Mouse (Mus musculus) embryonic facial prominence, embryonic 14.5 days (tissue): ENCODE results near the gene Lin52. TPM values are rescaled to one million over a fixed set of nuclear protein-coding genes. Genes with fewer than 3 reads are reported as not detected.

Experiments
- ATAC-seq: fragments of 200-750 bp; cut with Nextera tagmentation; 2 replicates; pipeline ENCODE4 v1.8.0; 2017; ENCODE audit warnings: low read depth, moderate number of reproducible peaks, moderate TSS enrichment
- DNase-seq: peaks from one replicate; pipeline ENCODE4 v3.0.0-alpha.2; 2015; ENCODE audit warnings: low spot score
- H3K27ac ChIP-seq: fragments of 300-500 bp; sonication (generic); replicated peaks from 2 replicates; pipeline ENCODE4 v1.5.1; 2014; ENCODE audit warnings: low read depth, mild to moderate bottlenecking, low read length, moderate library complexity
- H3K27me3 ChIP-seq: fragments of 300-500 bp; sonication (generic); replicated peaks from 2 replicates; pipeline ENCODE4 v1.6.1; 2014; ENCODE audit warnings: low read length; ENCODE audit not compliant: control insufficient read depth, insufficient read depth
- H3K36me3 ChIP-seq: fragments of 300-500 bp; sonication (generic); 2 replicates; pipeline ENCODE4 v1.6.1; 2014; ENCODE audit warnings: low read length, mixed read lengths; ENCODE audit not compliant: control insufficient read depth, insufficient read depth
- H3K4me1 ChIP-seq: fragments of 300-500 bp; sonication (generic); 2 replicates; pipeline ENCODE4 v1.6.1; 2014; ENCODE audit warnings: antibody characterized with exemption, low read length; ENCODE audit not compliant: control insufficient read depth, insufficient read depth
- H3K4me2 ChIP-seq: fragments of 300-500 bp; sonication (generic); 2 replicates; pipeline ENCODE4 v1.6.1; 2014; ENCODE audit warnings: low read depth, mild to moderate bottlenecking, low read length, moderate library complexity, mixed read lengths
- H3K4me3 ChIP-seq: fragments of 300-500 bp; sonication (generic); 2 replicates; pipeline ENCODE4 v1.5.1; 2014; ENCODE audit warnings: low read depth, mild to moderate bottlenecking, low read length
- H3K9ac ChIP-seq: fragments of 300-500 bp; sonication (generic); 2 replicates; pipeline ENCODE4 v1.6.1; 2014; ENCODE audit warnings: low read depth, mild to moderate bottlenecking, low read length, moderate library complexity, mixed read lengths
- H3K9me3 ChIP-seq: fragments of 300-500 bp; sonication (generic); 2 replicates; pipeline ENCODE4 v1.6.1; 2016; ENCODE audit warnings: low read length; ENCODE audit not compliant: control insufficient read depth
- WGBS: fragments of 180-500 bp; shearing (Covaris S2); extraction: QIAGEN DNeasy Blood & Tissue Kit; methylation state at CpG from one replicate; pipeline ENCODE4 v1.1.7; 2014; 5-methylcytosine and 5-hydroxymethylcytosine counted together
- polyA plus RNA-seq: library from polyadenylated mRNA; unstranded; fragments of >200 nt; fragmentation: Nextera tagmentation; extraction: Ambion mirVana; gene quantifications from 2 replicates; pipeline ENCODE4 v1.2.1, GENCODE M21; 2014

The Lin52 gene
- polyA plus RNA-seq, 1 experiment from 2014 or later = 20.2 TPM

- ATAC-seq (peak; percentile 82; the same call in 1 of the 2 replicates), DNase-seq (peak; percentile 53)
- H3K9ac ChIP-seq = no peak overlapping the region
- no peaks in the 10 kb centered on the region for H3K9me3 ChIP-seq
- WGBS = 72% methylated on average over 11 of the region's 11 CpGs
- no peaks in the 10 kb centered on the region for H3K27me3 ChIP-seq
- no peak overlapping the region for H3K27ac ChIP-seq
- no peak overlapping the region for H3K4me3 ChIP-seq
- H3K36me3 ChIP-seq = no peaks in the 10 kb centered on the region
- H3K4me2 ChIP-seq = no peak overlapping the region
- no peaks in the 10 kb centered on the region for H3K4me1 ChIP-seq
Measured at GRCm38 (mm10) chr12:84541391-84541958, 90.3 kb downstream of the Lin52 start.

GRCm38 (mm10) chr12:84546028-84546427 lies 94.8 kb downstream of the Lin52 start:
- no peaks in the 10 kb centered on the region for H3K27me3 ChIP-seq

GRCm38 (mm10) chr12:84546577-84547085 lies 95.4 kb downstream of the Lin52 start:
- Histone ChIP-seq H3K4me2 (no peak overlapping the region), H3K4me3 (no peak overlapping the region), H3K27me3 (no peaks in the 10 kb centered on the region), H3K9me3 (no peaks in the 10 kb centered on the region), H3K4me1 (no peaks in the 10 kb centered on the region), H3K9ac (no peak overlapping the region), H3K36me3 (no peaks in the 10 kb centered on the region), H3K27ac (no peak overlapping the region)
- ATAC-seq (no peak), DNase-seq (no peak)
- 73% methylated on average over 2 of the region's 2 CpGs for WGBS

More at GRCm38 (mm10) chr12:84546028-84546427, 94.8 kb downstream of the Lin52 start:
- DNase-seq (peak; percentile 46), ATAC-seq (peak; percentile 69)
- no peak overlapping the region for H3K4me2 ChIP-seq
- H3K4me3 ChIP-seq = no peak overlapping the region
- no peak overlapping the region for H3K9ac ChIP-seq
- no peaks in the 10 kb centered on the region for H3K36me3 ChIP-seq
- H3K9me3 ChIP-seq = no peaks in the 10 kb centered on the region
- H3K4me1 ChIP-seq = no peaks in the 10 kb centered on the region
- 2% methylated on average over 12 of the region's 12 CpGs for WGBS
- no peak overlapping the region for H3K27ac ChIP-seq

- 47% methylated on average over 8 of the region's 8 CpGs for WGBS
- Histone ChIP-seq H3K9ac (no peak overlapping the region), H3K27me3 (no peaks in the 10 kb centered on the region), H3K4me2 (no peak overlapping the region), H3K4me1 (no peaks in the 10 kb centered on the region), H3K4me3 (no peak overlapping the region), H3K36me3 (no peaks in the 10 kb centered on the region), H3K9me3 (no peaks in the 10 kb centered on the region), H3K27ac (no peak overlapping the region)
- ATAC-seq (no peak), DNase-seq (no peak)
Measured at GRCm38 (mm10) chr12:84548251-84548650, 97.0 kb downstream of the Lin52 start.

GRCm38 (mm10) chr12:84555218-84555617 lies 104.0 kb downstream of the Lin52 start:
- no peak overlapping the region for H3K4me3 ChIP-seq
- no peaks in the 10 kb centered on the region for H3K27me3 ChIP-seq
- no peaks in the 10 kb centered on the region for H3K36me3 ChIP-seq
- no peaks in the 10 kb centered on the region for H3K4me1 ChIP-seq
- 0 out of 2 replicates have a peak, but pooled peaks cover 4% of the 10 kb centered on the region for H3K9me3 ChIP-seq
- no peak overlapping the region for H3K4me2 ChIP-seq
- ATAC-seq (no peak), DNase-seq (no peak)
- WGBS = 56% methylated on average over 8 of the region's 8 CpGs
- no peak overlapping the region for H3K27ac ChIP-seq
- H3K9ac ChIP-seq = no peak overlapping the region

- WGBS = 46% methylated on average over 4 of the region's 4 CpGs
- Histone ChIP-seq H3K36me3 (no peaks in the 10 kb centered on the region), H3K4me3 (no peak overlapping the region), H3K27me3 (peaks cover 7% of the 10 kb centered on the region), H3K9me3 (0 out of 2 replicates have a peak, but pooled peaks cover 5% of the 10 kb centered on the region), H3K27ac (no peak overlapping the region), H3K9ac (no peak overlapping the region), H3K4me2 (no peak overlapping the region), H3K4me1 (no peaks in the 10 kb centered on the region)
- no peak for ATAC-seq
- no peak for DNase-seq
Measured at GRCm38 (mm10) chr12:84562558-84562957, 111.3 kb downstream of the Lin52 start.

GRCm38 (mm10) chr12:84567576-84567975 lies 116.4 kb downstream of the Lin52 start:
- H3K36me3 ChIP-seq = no peaks in the 10 kb centered on the region
- no peak for DNase-seq
- ATAC-seq = no peak
- H3K27ac ChIP-seq = no peak overlapping the region
- no peak overlapping the region for H3K4me2 ChIP-seq
- H3K27me3 ChIP-seq = peaks cover 55% of the 10 kb centered on the region
- H3K9ac ChIP-seq = no peak overlapping the region
- WGBS = 78% methylated on average over 6 of the region's 6 CpGs
- H3K4me1 ChIP-seq = peaks cover 6% of the 10 kb centered on the region; the same call in 1 of the 2 replicates
- no peak overlapping the region for H3K4me3 ChIP-seq
- no peaks in the 10 kb centered on the region for H3K9me3 ChIP-seq

GRCm38 (mm10) chr12:84569336-84569970 lies 118.2 kb downstream of the Lin52 start, which contains the start of gene Vsx2:
Vsx2 (plus strand) TSS chr12:84569762.
- no peak within 1 kb of the TSS for H3K9ac ChIP-seq
- H3K4me1 ChIP-seq = peaks cover 6% of the 10 kb centered on the region; the same call in 1 of the 2 replicates
- peak; percentile 17 for DNase-seq
- peak within 1 kb of the TSS; percentile 23 for H3K4me3 ChIP-seq
- 0 out of 2 replicates have a peak within 1 kb of the TSS, but pooled peaks have one; percentile 33 for H3K4me2 ChIP-seq
- no peaks in the 10 kb centered on the region for H3K36me3 ChIP-seq
- 3% methylated on average over 18 of the region's 25 CpGs for WGBS
- H3K27ac ChIP-seq = no peak within 1 kb of the TSS
- no peak for ATAC-seq
- no peaks in the 10 kb centered on the region for H3K9me3 ChIP-seq
- peaks cover 73% of the 10 kb centered on the region for H3K27me3 ChIP-seq
